Mouse (Mus musculus) embryonic facial prominence, embryonic 11.5 days (tissue): ENCODE measurements around the gene Pus7l. TPM values are rescaled to one million over a fixed set of nuclear protein-coding genes. Genes with fewer than 3 reads are reported as not detected.

Experiments used
- ATAC-seq: fragments of 200-750 bp; cut with Nextera tagmentation; replicated peaks from 2 replicates; pipeline ENCODE4 v1.8.0; 2017; ENCODE audit warnings: low read depth; ENCODE audit not compliant: insufficient number of reproducible peaks, low FRiP score, low TSS enrichment
- DNase-seq: peaks from one replicate; pipeline ENCODE4 v3.0.0-alpha.2; 2015; ENCODE audit warnings: low spot score
- H3K27ac ChIP-seq: fragments of 300-500 bp; sonication (generic); replicated peaks from 2 replicates; pipeline ENCODE4 v1.5.1; 2014; ENCODE audit warnings: mild to moderate bottlenecking, low read depth, low read length, control low read depth
- H3K27me3 ChIP-seq: fragments of 300-500 bp; sonication (generic); 2 replicates; pipeline ENCODE4 v1.6.1; 2014; ENCODE audit warnings: mild to moderate bottlenecking, low read length, moderate library complexity, mixed read lengths; ENCODE audit not compliant: control insufficient read depth, insufficient read depth
- H3K36me3 ChIP-seq: fragments of 300-500 bp; sonication (generic); replicated peaks from 2 replicates; pipeline ENCODE4 v1.6.1; 2014; ENCODE audit warnings: low read depth, mild to moderate bottlenecking, low read length, moderate library complexity, mixed read lengths; ENCODE audit not compliant: control insufficient read depth, insufficient read depth
- H3K4me1 ChIP-seq: fragments of 300-500 bp; sonication (generic); 2 replicates; pipeline ENCODE4 v1.6.1; 2014; ENCODE audit warnings: low read length, mixed read lengths; ENCODE audit not compliant: control insufficient read depth, insufficient read depth
- H3K4me2 ChIP-seq: fragments of 300-500 bp; sonication (generic); 2 replicates; pipeline ENCODE4 v1.6.1; 2014; ENCODE audit warnings: low read depth, mild to moderate bottlenecking, control low read depth, low read length, moderate library complexity
- H3K4me3 ChIP-seq: fragments of 300-500 bp; sonication (generic); 2 replicates; pipeline ENCODE4 v1.5.1; 2014; ENCODE audit warnings: low read depth, low read length, control low read depth
- H3K9ac ChIP-seq: fragments of 300-500 bp; sonication (generic); replicated peaks from 2 replicates; pipeline ENCODE4 v1.6.1; 2014; ENCODE audit warnings: mild to moderate bottlenecking, control low read depth, low read length
- H3K9me3 ChIP-seq: fragments of 300-500 bp; sonication (generic); replicated peaks from 2 replicates; pipeline ENCODE4 v1.6.1; 2016; ENCODE audit warnings: mild to moderate bottlenecking, low read length, inconsistent platforms, mixed read lengths; ENCODE audit not compliant: control insufficient read depth
- WGBS: fragments of 180-500 bp; shearing (Covaris S2); extraction: QIAGEN DNeasy Blood & Tissue Kit; methylation state at CpG from one replicate; pipeline ENCODE4 v1.1.7; 2014; 5-methylcytosine and 5-hydroxymethylcytosine counted together
- polyA plus RNA-seq: library from polyadenylated mRNA; unstranded; fragments of >200 nt; fragmentation: Nextera tagmentation; extraction: Ambion mirVana; gene quantifications from 2 replicates; pipeline ENCODE4 v1.2.1, GENCODE M21; 2014

Gene Pus7l
- polyA plus RNA-seq, 1 experiment from 2014 or later = 12.0 TPM

- peaks cover 11% of the 10 kb centered on the region for H3K36me3 ChIP-seq
- no peaks in the 10 kb centered on the region for H3K4me1 ChIP-seq
- no peak overlapping the region for H3K4me2 ChIP-seq
- no peaks in the 10 kb centered on the region for H3K9me3 ChIP-seq
- WGBS = 58% methylated on average over 7 of the region's 7 CpGs
- H3K4me3 ChIP-seq = no peak overlapping the region
- no peaks in the 10 kb centered on the region for H3K27me3 ChIP-seq
- DNase-seq (no peak), ATAC-seq (no peak)
- H3K27ac ChIP-seq = no peak overlapping the region
- no peak overlapping the region for H3K9ac ChIP-seq
Observed at GRCm38 (mm10) chr15:94582000-94582593, 38.8 kb upstream of the Pus7l start.

GRCm38 (mm10) chr15:94574566-94575268 is 31.4 kb upstream of the Pus7l start:
- Histone ChIP-seq H3K9me3 (no peaks in the 10 kb centered on the region), H3K9ac (no peak overlapping the region), H3K4me3 (no peak overlapping the region), H3K27me3 (no peaks in the 10 kb centered on the region), H3K4me1 (no peaks in the 10 kb centered on the region), H3K27ac (no peak overlapping the region), H3K36me3 (no peaks in the 10 kb centered on the region), H3K4me2 (no peak overlapping the region)
- ATAC-seq = no peak
- DNase-seq = no peak
- 71% methylated on average over 4 of the region's 4 CpGs for WGBS

GRCm38 (mm10) chr15:94572746-94573145 is 29.4 kb upstream of the Pus7l start:
- no peaks in the 10 kb centered on the region for H3K9me3 ChIP-seq
- no peak overlapping the region for H3K27ac ChIP-seq
- no peak overlapping the region for H3K4me3 ChIP-seq
- no peaks in the 10 kb centered on the region for H3K27me3 ChIP-seq
- H3K36me3 ChIP-seq = no peaks in the 10 kb centered on the region
- ATAC-seq (no peak), DNase-seq (no peak)
- no peaks in the 10 kb centered on the region for H3K4me1 ChIP-seq
- H3K9ac ChIP-seq = no peak overlapping the region
- WGBS = 76% methylated on average over 7 of the region's 8 CpGs
- H3K4me2 ChIP-seq = no peak overlapping the region

- ATAC-seq (no peak), DNase-seq (no peak)
- no peak overlapping the region for H3K4me3 ChIP-seq
- no peaks in the 10 kb centered on the region for H3K27me3 ChIP-seq
- no peaks in the 10 kb centered on the region for H3K9me3 ChIP-seq
- 84% methylated on average over 4 of the region's 4 CpGs for WGBS
- H3K9ac ChIP-seq = no peak overlapping the region
- H3K36me3 ChIP-seq = no peaks in the 10 kb centered on the region
- no peak overlapping the region for H3K4me2 ChIP-seq
- H3K4me1 ChIP-seq = no peaks in the 10 kb centered on the region
- no peak overlapping the region for H3K27ac ChIP-seq
Observed at GRCm38 (mm10) chr15:94571501-94571900, 28.2 kb upstream of the Pus7l start.

- DNase-seq (no peak), ATAC-seq (no peak)
- WGBS = 87% methylated on average over 10 of the region's 10 CpGs
- Histone ChIP-seq H3K4me2 (no peak overlapping the region), H3K27me3 (no peaks in the 10 kb centered on the region), H3K9me3 (no peaks in the 10 kb centered on the region), H3K4me1 (no peaks in the 10 kb centered on the region), H3K27ac (no peak overlapping the region), H3K4me3 (no peak overlapping the region), H3K36me3 (no peaks in the 10 kb centered on the region), H3K9ac (no peak overlapping the region)
Observed at GRCm38 (mm10) chr15:94568496-94569182, 25.3 kb upstream of the Pus7l start.

GRCm38 (mm10) chr15:94565854-94566253 is 22.5 kb upstream of the Pus7l start:
- no peak for DNase-seq
- no peaks in the 10 kb centered on the region for H3K9me3 ChIP-seq
- H3K4me1 ChIP-seq = no peaks in the 10 kb centered on the region
- no peaks in the 10 kb centered on the region for H3K36me3 ChIP-seq
- no peak for ATAC-seq
- no peak overlapping the region for H3K9ac ChIP-seq
- no peaks in the 10 kb centered on the region for H3K27me3 ChIP-seq
- no peak overlapping the region for H3K4me3 ChIP-seq
- H3K4me2 ChIP-seq = no peak overlapping the region
- WGBS = 87% methylated on average over 9 of the region's 9 CpGs
- H3K27ac ChIP-seq = no peak overlapping the region

- DNase-seq (no peak), ATAC-seq (no peak)
- no peak overlapping the region for H3K4me2 ChIP-seq
- no peak overlapping the region for H3K9ac ChIP-seq
- H3K4me3 ChIP-seq = no peak overlapping the region
- no peaks in the 10 kb centered on the region for H3K27me3 ChIP-seq
- H3K9me3 ChIP-seq = no peaks in the 10 kb centered on the region
- WGBS = 83% methylated on average over 2 of the region's 2 CpGs
- H3K36me3 ChIP-seq = no peaks in the 10 kb centered on the region
- no peak overlapping the region for H3K27ac ChIP-seq
- H3K4me1 ChIP-seq = no peaks in the 10 kb centered on the region
Observed at GRCm38 (mm10) chr15:94564909-94565308, 21.6 kb upstream of the Pus7l start.
